Mouse (Mus musculus) stomach, postnatal 0 days (tissue): ENCODE measurements around the gene Jdp2. TPM values are rescaled to one million over a fixed set of nuclear protein-coding genes. Genes with fewer than 3 reads are reported as not detected.

Experiments
- ATAC-seq: fragments of 200-750 bp; cut with Nextera tagmentation; 2 replicates; pipeline ENCODE4 v1.8.0; 2017; ENCODE audit not compliant: low FRiP score, low TSS enrichment
- DNase-seq: peaks from one replicate; pipeline ENCODE4 v3.0.0-alpha.2; 2016; ENCODE audit warnings: low spot score
- H3K27ac ChIP-seq: fragments of 300-500 bp; sonication (generic); replicated peaks from 2 replicates; pipeline ENCODE4 v1.5.1; 2014; ENCODE audit warnings: mild to moderate bottlenecking, control low read depth
- H3K27me3 ChIP-seq: fragments of 300-500 bp; sonication (generic); 2 replicates; pipeline ENCODE4 v1.6.1; 2014; ENCODE audit warnings: low read length; ENCODE audit not compliant: control insufficient read depth, insufficient read depth
- H3K36me3 ChIP-seq: fragments of 300-500 bp; sonication (generic); 2 replicates; pipeline ENCODE4 v1.6.1; 2014; ENCODE audit warnings: low read length, mixed read lengths; ENCODE audit not compliant: control insufficient read depth, insufficient read depth
- H3K4me1 ChIP-seq: fragments of 300-500 bp; sonication (generic); replicated peaks from 2 replicates; pipeline ENCODE4 v1.6.1; 2014; ENCODE audit warnings: antibody characterized with exemption; ENCODE audit not compliant: control insufficient read depth, insufficient read depth
- H3K4me2 ChIP-seq: fragments of 300-500 bp; sonication (generic); replicated peaks from 2 replicates; pipeline ENCODE4 v1.6.1; 2014; ENCODE audit warnings: low read depth, mild to moderate bottlenecking, control low read depth, moderate library complexity
- H3K4me3 ChIP-seq: fragments of 300-500 bp; sonication (generic); 2 replicates; pipeline ENCODE4 v1.5.1; 2014; ENCODE audit warnings: low read depth, low read length, control low read depth
- H3K9ac ChIP-seq: fragments of 300-500 bp; sonication (generic); 2 replicates; pipeline ENCODE4 v1.6.1; 2014; ENCODE audit warnings: mild to moderate bottlenecking, low read length, control low read depth, mixed read lengths
- H3K9me3 ChIP-seq: fragments of 300-500 bp; sonication (generic); 2 replicates; pipeline ENCODE4 v1.6.1; 2016; ENCODE audit warnings: low read length; ENCODE audit not compliant: control insufficient read depth
- CTCF ChIP-seq: IDR thresholded peaks from 2 replicates; pipeline ENCODE4 v1.5.1; 2016; ENCODE audit warnings: antibody characterized with exemption, low read depth, mild to moderate bottlenecking, moderate library complexity
- EP300 ChIP-seq: optimal IDR thresholded peaks from 2 replicates; pipeline ENCODE3; 2016; ENCODE audit warnings: antibody characterized with exemption
- WGBS: fragments of 180-500 bp; shearing (Covaris S2); extraction: QIAGEN DNeasy Blood & Tissue Kit; methylation state at CpG from one replicate; pipeline ENCODE4 v1.1.7; 2014; 5-methylcytosine and 5-hydroxymethylcytosine counted together
- polyA plus RNA-seq: library from polyadenylated mRNA; unstranded; fragments of >200 nt; fragmentation: Nextera tagmentation; extraction: Ambion mirVana; gene quantifications from 2 replicates; pipeline ENCODE4 v1.2.1, GENCODE M21; 2015

The Jdp2 gene
- polyA plus RNA-seq, 1 experiment from 2014 or later = 0.65 TPM

- no peak overlapping the region for H3K4me2 ChIP-seq
- H3K4me1 ChIP-seq = no peaks in the 10 kb centered on the region
- no peak for TF ChIP-seq CTCF
- TF ChIP-seq EP300 = no peak
- H3K36me3 ChIP-seq = no peaks in the 10 kb centered on the region
- no peak overlapping the region for H3K4me3 ChIP-seq
- H3K27ac ChIP-seq = no peak overlapping the region
- H3K9ac ChIP-seq = no peak overlapping the region
- WGBS = 69% methylated on average over 2 of the region's 2 CpGs
- no peaks in the 10 kb centered on the region for H3K9me3 ChIP-seq
- no peak for DNase-seq
- no peak for ATAC-seq
- H3K27me3 ChIP-seq = no peaks in the 10 kb centered on the region
Observed at GRCm38 (mm10) chr12:85679808-85680207, 81.0 kb downstream of the Jdp2 start.

GRCm38 (mm10) chr12:85682328-85682727, 83.5 kb downstream of the Jdp2 start:
- H3K9ac ChIP-seq = no peak overlapping the region
- ATAC-seq (no peak), DNase-seq (no peak)
- no peaks in the 10 kb centered on the region for H3K27me3 ChIP-seq
- no peak overlapping the region for H3K4me2 ChIP-seq
- no peaks in the 10 kb centered on the region for H3K36me3 ChIP-seq
- no peak overlapping the region for H3K4me3 ChIP-seq
- WGBS = 49% methylated on average over 2 of the region's 2 CpGs
- H3K9me3 ChIP-seq = no peaks in the 10 kb centered on the region
- TF ChIP-seq CTCF (peak; percentile 32), EP300 (no peak)
- no peaks in the 10 kb centered on the region for H3K4me1 ChIP-seq
- H3K27ac ChIP-seq = no peak overlapping the region

- Histone ChIP-seq H3K27ac (no peak overlapping the region), H3K9me3 (no peaks in the 10 kb centered on the region), H3K4me3 (no peak overlapping the region), H3K4me2 (no peak overlapping the region), H3K36me3 (no peaks in the 10 kb centered on the region), H3K27me3 (no peaks in the 10 kb centered on the region), H3K9ac (no peak overlapping the region), H3K4me1 (no peaks in the 10 kb centered on the region)
- no peak for DNase-seq
- 73% methylated on average over 16 of the region's 16 CpGs for WGBS
- TF ChIP-seq CTCF (no peak), EP300 (no peak)
- ATAC-seq = no peak
Observed at GRCm38 (mm10) chr12:85684411-85685275, 85.8 kb downstream of the Jdp2 start.

- no peak for TF ChIP-seq CTCF
- TF ChIP-seq EP300 = no peak
- peak; percentile 34 for DNase-seq
- peak within 1 kb of the TSS; percentile 23 for H3K4me3 ChIP-seq
Observed at GRCm38 (mm10) chr12:85686466-85687216, 87.8 kb downstream of the Jdp2 start, which contains the start of gene Batf. Gene Batf, plus strand, starts transcription at chr12:85686669.

GRCm38 (mm10) chr12:85687217-85687533, 88.3 kb downstream of the Jdp2 start:
- ATAC-seq = 0 out of 2 replicates have a peak, but pooled peaks have one; percentile 9
- DNase-seq = no peak
- H3K27me3 ChIP-seq = no peaks in the 10 kb centered on the region
- H3K36me3 ChIP-seq = no peaks in the 10 kb centered on the region
- WGBS = 50% methylated on average over 7 of the region's 7 CpGs
- no peaks in the 10 kb centered on the region for H3K4me1 ChIP-seq
- no peak for TF ChIP-seq EP300
- no peak for TF ChIP-seq CTCF
- no peaks in the 10 kb centered on the region for H3K9me3 ChIP-seq
- H3K4me2 ChIP-seq = peak overlapping the region; percentile 47
- H3K27ac ChIP-seq = no peak overlapping the region
- peak overlapping the region; percentile 23 for H3K4me3 ChIP-seq
- H3K9ac ChIP-seq = no peak overlapping the region

More at GRCm38 (mm10) chr12:85686466-85687216, 87.8 kb downstream of the Jdp2 start, which contains the start of gene Batf:
- Histone ChIP-seq H3K9me3 (no peaks in the 10 kb centered on the region), H3K4me2 (peak within 1 kb of the TSS; percentile 47), H3K27me3 (no peaks in the 10 kb centered on the region), H3K36me3 (no peaks in the 10 kb centered on the region), H3K27ac (no peak within 1 kb of the TSS), H3K9ac (no peak within 1 kb of the TSS), H3K4me1 (no peaks in the 10 kb centered on the region)
- peak; percentile 58; the same call in 1 of the 2 replicates for ATAC-seq
- WGBS = 26% methylated on average over 22 of the region's 22 CpGs
